Mouse (Mus musculus) mesoderm, embryonic 11.5 days (tissue): Measurements from ENCODE around the gene Carhsp1.

Source experiments
- DNase-seq: peaks from one replicate; pipeline ENCODE4 v3.0.0-alpha.2; 2012; ENCODE audit warnings: low read depth, low spot score

Carhsp1 gene

DNA sequence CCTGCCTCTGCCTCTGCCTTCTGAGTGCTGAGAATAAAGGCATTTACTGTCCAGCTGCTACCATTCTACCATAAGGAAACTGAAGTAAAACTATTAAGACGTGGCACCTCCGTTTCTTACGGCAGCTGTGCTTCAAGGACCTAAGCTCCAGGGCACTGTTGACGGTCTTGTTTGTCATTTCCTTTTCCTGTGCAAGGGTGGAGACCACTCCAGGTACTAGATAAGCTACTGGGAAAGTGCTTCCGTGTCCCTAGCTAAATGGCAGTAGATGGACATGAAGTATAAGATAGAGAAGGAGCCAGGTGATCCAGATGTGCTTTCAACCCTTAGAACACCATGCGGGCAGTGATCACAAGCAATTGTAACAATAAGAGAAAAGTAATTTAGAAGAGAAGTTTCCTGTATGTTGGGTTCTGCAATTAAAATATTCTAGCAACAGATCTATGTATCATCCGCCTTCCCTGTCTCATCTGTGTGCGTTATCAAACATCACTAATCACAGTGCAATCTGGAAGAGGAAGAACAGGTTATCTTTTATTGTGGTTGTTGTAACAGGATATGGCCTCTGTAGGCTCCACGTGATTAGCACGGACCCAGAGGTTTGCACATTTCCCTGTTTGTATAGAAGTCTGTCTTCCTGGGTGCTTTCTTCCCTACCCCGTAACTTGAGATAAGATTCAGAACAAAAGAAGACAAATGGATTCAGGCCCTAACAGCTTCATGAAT lies 32.3 kb downstream of the Carhsp1 start:
- DNase-seq: no peak

DNA sequence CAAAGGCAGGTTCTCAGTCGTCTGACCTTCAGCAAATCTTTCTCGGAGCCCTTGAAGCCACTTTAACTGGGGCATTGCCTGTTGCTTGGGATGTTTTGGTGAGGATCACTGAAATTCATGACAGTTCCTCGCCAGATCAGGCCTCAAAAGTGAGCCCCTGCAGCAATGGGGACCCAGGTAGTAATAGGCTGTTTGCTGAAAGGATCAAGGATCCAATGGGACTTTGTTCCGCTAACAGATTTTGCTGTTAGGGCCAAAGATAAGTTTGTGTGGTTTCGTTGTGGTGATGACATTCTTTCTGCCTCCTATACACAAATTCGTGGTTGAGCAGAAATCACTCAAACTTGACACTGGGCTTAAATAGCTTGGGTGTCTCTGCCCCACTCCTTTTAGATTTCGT lies 33.8 kb downstream of the Carhsp1 start:
- DNase-seq: no peak

DNA sequence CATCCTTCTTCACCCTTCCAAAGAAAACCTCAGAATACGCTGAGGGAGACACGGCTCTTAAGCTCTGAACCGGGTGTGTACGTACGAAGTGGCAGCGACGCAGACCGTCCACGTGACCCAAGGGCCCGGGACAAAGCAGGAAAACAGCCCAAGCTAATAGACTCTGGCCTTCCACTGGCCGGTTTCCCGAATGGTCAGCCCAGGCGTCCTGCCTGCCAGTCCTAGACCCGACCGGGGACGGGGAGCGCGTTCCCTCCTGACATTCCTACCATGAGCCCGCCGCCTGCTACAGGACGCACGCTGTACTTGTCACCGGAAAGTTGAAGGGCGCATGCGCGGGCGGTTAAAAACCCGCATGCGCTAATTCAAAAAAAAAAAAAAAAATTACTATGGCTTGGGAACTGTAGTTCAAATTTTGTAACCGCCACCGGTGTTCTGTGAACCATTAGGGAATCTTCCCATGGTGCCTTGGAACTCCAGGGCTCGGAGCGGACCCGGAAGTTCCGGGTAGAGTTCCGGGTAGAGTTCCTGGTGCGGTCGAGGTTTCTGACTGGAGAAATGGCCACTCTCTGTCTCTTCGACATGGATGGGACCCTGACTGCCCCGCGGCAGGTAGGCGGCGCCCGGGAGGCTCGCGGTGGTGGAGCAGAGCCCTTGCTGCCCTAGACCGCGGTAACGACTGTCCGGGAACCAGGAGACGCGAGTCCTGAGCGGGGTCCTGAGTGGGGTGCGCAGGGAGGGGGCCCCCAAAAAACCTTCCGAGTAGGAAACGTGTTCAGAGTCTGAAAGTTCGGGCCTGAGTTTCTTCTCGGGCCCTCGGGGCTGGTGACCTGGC lies 34.5 kb downstream of the Carhsp1 start, which contains the start of the genes Pmm2 and Tmem186:
Gene Pmm2, plus strand, starts transcription at position 458 of the 835 bp plus-strand sequence.
Gene Tmem186, minus strand, starts transcription at position 496 of the 835 bp plus-strand sequence.
- DNase-seq: peak; percentile 94

DNA sequence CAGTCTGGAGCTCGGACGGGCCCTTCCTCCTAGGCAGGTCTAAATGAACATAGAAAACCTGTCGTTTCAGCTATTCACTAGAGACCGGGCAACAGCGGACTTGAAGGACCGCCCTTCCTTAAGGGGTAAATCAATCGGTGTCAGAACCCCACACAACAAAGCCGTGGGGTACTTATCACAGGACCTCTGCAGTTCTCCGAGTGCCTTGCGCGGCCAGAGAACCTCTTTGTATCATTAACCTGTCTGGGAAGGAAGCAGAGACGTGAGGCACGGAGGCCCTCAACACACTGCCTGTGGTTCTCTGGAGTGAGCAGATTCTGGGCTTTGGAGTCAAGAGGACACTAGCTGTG lies 35.1 kb downstream of the Carhsp1 start:
- peak; percentile 45 for DNase-seq

DNA sequence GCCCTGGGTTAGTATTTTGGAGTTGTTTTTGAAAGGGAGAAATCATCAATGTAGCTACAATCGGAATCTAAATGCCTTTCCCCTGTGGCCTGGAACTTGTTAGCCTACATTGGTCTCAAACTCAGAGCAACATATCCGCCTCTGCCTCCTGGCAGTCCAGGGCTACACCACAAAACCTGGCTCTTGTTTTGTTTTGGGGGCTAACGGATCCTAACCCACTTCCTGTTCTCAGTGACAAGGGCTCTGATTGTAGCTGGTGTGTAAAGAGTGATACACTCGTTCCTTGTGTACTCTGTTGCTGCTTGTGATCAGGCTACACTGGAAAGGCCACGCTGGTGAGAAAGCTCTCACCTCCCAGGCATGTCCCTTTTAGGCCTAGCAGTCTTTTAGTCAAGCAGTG lies 40.5 kb downstream of the Carhsp1 start:
- DNase-seq: no peak

DNA sequence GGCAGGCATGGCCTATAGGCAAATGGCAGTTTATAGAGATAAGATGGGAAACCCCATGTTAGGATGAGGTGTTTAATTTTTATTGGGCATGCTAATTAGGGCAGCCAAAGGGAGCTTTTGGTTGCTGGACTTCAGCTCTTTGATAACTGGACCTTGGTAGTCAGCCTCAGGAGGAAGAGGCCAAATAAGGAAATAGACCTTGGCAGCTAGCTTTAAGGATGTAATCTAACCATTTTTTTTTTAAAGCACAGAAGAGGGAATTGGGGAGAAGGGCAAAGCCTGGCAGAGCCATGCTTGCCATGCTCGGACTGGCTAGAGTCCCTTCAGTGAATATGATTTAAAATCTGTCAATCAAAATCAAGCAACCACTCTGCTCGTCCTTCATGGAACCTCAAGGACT lies 41.5 kb downstream of the Carhsp1 start:
- DNase-seq: no peak

DNA sequence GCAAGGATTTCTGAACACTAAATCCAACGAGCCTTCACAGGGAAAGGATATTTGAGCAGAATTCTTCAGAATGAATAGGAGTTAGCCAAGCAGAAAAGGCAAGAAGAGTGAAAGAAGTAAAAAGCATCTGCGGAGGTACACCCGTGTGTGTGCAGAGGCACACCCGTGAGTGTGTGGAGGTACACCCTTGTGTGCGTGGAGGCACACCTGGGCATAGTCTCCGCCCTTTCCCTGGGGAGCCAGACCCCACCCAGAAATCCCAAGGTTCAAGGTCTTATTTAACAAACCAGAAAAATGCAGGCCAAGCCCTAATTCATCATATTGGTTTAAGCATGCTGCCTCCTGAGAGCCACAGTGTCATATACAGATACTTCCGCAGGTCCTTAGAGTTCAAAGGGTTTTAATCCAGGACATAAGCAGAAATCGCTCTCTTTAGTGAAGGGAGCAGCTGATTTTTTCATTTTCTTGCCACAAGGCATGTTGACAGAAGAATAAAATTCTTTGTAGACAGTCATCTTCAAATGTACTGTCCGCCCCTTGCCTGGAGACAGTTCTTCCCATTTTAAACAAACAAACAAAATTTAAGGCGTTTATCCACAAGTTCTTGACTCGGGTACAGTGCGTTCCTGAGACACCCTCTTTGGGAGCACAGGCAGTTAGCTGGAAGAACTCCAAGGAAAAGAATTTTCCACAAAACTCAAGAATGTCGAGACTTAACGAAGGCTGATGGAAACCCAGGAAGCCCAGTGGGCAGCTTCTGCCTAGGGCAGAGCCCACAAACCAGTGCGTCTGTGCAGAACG lies 51.4 kb downstream of the Carhsp1 start:
- DNase-seq: no peak

DNA sequence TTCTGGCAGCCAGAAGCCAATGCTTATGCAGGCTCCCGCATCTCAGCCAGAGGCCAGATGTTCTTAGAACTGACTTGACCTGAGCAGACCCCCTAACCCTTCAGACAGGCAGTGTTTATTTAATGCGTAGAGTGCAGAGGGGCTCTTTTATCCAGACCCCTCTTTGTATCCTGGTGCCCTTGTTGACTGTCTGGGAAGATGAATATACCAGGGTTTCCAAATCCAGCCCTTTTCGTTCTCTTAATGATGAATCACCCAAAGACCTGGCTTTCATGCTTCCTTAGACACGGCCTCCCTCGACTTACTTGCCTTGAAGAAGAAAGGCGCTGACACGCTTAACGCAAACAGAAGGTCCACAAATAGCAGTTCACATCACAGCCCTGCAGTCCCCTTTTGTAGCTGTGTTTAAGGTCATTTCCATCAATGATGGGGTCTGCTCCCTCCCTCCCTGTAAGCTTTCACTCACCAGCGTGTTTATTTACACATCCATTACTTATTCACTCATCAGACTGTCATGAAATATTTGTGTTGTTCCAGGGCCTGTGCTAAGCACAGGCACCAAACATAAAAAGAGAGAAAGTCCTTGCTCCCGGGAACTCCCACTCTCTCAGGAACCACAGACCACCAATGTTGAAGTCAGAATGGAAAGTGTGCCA lies 52.2 kb downstream of the Carhsp1 start:
- DNase-seq: peak; percentile 59

DNA sequence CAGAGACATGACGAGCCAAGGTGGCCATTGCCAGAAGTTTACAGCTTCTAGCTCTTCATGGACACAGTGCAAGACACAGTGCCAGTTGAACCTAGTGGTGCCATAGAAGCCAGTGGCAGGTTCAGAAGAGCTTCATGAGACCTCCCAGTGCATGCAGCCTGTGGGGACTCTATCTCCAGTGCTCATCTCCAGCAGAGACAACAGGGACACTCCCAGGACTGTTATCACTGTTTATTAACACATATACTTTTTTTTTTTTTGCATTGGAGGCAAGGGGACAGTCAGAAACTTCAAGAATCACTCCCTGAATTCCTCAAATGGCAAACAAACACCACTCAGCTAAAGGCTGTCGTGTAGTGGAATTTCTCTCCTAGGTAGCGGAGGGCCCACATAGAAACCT lies 58.5 kb downstream of the Carhsp1 start:
- no peak for DNase-seq

DNA sequence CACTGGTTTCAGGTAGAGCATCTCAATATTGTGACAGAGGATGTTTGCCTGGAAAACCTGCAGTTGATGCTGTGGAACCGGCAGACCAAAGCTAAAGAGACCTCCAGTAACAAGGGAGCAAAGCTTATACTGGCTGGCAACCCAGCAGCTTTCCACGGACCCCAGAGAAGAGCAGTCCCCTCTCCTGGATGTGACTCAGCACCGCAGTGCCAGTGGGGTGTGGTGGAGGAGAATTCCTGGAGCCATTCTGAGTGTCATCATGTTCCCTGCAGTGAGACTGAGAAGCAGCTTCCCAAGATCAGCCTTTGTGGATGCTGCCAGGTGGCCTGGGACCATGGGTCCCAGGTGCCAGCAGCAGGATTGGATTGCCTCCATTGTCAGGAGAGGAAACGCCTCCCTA lies 58.9 kb downstream of the Carhsp1 start:
- DNase-seq: no peak

DNA sequence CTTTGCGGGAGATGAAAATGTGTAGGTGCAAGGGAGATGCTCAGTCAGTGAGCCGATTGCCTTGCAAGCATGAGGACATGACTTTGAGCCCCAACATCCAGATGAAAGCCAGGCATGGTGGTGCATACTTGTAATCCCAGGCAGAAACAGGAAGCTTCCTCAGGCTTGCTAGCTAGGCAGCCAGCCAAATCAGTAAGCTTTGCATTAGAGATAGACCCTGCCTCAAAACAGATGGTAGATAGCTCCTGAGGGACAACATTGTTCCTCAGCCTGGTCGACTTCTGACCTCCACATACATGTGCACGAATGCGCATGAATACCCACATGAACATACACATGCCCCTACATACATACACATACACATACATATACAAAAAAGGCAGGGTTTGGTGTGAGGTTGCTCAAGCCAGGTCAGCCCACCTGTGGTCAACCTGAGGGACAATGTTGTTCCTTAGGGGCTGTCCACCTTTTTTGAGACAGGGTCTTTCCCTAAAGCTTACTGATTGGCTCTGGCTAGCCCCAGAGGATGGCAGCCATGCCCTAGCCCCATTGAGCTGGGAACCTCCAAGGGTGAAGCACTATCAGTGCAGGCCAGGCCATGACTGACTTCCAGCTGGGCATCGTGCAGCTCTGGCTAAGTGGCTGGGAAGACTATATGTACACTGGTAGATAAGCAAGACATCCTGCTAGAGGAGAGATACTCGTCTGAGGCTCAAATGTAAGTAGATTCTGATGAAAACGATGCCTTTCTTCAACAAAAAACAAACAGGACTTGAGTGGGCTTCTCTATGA lies 59.5 kb downstream of the Carhsp1 start:
- DNase-seq: no peak

DNA sequence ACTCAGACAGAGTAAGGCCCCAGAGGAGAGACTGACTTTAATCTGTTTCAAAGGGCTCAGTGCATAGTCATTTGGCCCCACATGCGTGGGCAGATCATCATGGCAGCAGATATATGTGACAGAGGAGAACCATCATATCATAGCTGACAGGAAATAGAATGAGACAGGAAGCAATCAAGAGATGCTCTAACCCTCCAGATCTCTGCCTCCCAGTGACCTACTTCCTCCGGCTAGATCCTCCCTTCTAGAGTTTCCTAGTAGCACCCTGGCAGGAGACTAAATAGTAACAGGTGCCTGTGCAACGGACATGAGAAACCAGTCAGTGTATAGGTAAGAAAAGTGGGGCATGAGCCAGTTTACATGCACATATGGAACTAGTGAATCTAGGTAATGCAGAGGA lies 61.6 kb downstream of the Carhsp1 start:
- DNase-seq: no peak
